Mouse (Mus musculus) lung, adult 18-20 months (tissue): ENCODE results near the gene Stk33.

Source experiments
- DNase-seq, 2 experiments: peaks; one replicate each; pipeline ENCODE4 v3.0.0; 2022; ENCODE audit warnings: mixed read lengths in 2 of 2

Stk33 gene

DNA sequence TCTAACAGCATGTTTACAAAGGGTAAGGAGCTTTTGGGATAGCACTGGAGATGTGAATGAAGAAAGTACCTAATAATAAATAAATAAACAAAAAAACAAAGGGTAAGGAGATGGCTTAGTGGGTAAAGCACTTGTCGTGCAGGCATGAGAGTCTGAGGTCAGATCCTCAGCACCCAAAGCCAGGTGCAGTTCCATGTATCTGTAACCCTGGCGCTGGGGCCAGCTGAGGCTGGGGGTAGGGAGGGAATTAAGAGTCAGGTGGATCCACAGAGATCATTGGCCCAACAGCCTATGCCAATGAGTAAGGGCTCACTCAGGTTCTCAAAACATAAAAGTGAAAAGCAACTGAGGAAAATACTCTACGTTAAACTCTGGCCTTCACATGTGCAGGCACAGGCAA, 91.6 kb downstream of the Stk33 start:
- no peak for DNase-seq

DNA sequence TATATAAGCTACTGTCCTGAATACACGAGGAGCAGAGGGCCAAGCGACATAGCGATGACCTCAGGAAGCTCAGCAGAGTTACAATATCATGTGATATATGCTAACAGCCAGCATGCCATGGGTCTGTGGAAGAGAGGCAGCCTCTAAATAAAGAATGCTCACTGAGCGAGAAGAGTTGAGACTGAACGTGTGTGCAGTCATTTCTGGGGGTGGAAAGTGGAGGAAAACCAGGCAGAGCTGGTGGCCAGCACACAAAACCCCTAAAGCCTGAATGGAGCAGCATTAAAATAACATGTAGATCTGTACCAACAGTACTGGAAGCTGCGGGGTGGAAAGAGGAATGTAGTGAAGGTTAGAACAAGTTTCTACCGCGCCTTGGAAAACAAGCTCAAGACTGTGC, 107.2 kb downstream of the Stk33 start:
- DNase-seq: no peak

- DNase-seq: no peak
Observed at GRCm38 (mm10) chr7:109328772-109329171, 110.1 kb downstream of the Stk33 start.

DNA sequence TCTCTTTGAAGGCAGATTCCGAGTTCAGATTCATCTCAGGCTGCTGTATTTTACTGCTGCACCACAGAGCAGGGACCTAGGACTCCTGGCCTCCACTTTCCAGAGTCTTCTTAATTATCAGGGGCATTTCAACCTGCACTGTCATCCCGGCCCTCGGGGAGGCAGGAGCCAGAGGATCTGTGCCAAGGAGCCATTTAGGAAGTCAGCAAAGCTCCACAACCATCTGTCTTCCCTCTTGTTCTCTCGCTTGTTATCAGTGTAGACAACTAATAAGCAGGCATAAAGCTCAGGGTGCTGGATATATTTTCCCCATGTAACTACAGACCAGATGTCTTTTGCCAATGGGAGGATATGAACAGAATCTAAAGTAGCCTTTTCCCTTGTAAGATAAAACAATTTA, 112.1 kb downstream of the Stk33 start:
- no peak for DNase-seq

GRCm38 (mm10) chr7:109325731-109326130, 113.2 kb downstream of the Stk33 start:
- no peak for DNase-seq

- no peak for DNase-seq
Observed at GRCm38 (mm10) chr7:109325169-109325568, 113.7 kb downstream of the Stk33 start.

- DNase-seq: no peak
Observed at GRCm38 (mm10) chr7:109309506-109309905, 129.4 kb downstream of the Stk33 start.

- no peak for DNase-seq
Observed at GRCm38 (mm10) chr7:109295807-109296206, 143.1 kb downstream of the Stk33 start.

DNA sequence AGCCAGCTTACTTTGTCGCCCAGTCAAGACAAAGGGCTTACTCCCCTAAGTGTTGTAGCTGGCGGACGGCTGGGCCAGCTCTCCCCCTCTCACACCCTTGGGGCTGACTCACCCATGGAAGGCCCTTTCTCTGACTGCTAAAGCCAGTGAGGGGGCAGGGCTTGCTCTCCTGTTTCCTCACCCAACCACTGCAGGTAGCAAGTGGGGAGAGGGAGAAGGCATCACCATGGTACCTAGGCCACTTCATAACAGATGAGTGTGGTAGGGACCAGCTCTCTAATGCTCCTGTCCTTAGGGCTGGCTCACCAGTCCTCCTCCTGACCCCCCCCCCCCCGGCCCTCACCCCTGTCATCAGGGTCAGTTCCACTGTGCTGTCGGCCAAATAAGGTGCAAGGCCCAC, 143.5 kb downstream of the Stk33 start:
- DNase-seq: no peak

- DNase-seq: no peak
Observed at GRCm38 (mm10) chr7:109290501-109290900, 148.4 kb downstream of the Stk33 start.

DNA sequence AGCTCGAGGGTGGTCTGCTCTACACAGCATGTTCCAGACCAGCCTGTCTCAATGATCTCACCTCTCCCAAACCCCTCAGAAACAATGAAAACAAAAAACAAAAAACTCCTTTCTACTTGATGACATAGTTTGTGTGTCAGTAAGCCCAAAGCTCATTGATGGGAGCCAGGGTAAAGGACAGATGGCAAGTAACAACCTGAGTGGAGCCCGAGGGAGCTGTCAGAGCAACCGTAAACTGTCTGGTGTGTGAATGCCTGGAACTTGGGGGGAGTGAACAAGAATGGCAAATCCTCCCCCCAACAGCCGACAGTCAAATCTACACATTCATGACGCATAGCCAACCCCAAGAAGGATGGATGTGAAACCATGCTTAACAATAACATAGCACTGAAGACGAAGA, 149.8 kb downstream of the Stk33 start:
- no peak for DNase-seq

DNA sequence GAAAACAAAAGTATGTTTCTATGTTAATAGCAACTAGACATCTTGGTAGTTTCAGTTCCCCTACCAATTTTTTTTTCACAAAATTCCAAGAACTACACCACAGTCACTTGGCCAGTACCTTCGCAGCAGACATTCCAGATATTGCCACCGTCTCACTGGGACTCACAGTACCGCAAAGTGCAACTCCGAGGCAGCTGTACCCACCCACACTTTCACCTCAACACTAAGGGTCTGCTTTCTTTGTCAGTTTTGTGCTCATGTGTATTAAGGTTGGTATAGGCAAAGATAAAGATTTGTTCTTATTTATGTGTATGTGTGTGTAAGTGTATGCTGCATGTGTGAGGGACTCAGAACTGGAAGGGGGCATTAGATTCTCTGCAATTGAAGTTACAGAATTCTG, 156.8 kb downstream of the Stk33 start:
- no peak for DNase-seq

- no peak for DNase-seq
Observed at GRCm38 (mm10) chr7:109276622-109277021, 162.3 kb downstream of the Stk33 start.

DNA sequence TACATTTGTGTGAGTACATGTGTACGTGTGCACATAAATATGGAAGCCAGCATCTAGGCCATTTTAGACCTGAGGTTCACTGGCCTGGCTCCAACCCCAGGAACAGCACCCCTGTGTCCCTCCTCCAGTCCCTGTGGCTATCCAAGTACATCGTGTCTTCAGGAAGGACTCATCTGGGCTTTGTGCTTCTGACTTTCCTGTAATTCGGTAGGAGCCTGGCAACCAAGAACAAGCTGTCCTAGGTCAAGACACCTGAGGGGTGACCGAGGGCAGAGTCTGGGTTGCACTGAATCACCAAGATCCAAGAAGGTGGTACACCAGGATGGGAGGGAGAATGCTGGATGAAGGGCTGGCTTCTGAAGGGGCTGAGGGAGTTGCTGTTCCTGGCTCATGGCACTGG, 163.0 kb downstream of the Stk33 start:
- no peak for DNase-seq

DNA sequence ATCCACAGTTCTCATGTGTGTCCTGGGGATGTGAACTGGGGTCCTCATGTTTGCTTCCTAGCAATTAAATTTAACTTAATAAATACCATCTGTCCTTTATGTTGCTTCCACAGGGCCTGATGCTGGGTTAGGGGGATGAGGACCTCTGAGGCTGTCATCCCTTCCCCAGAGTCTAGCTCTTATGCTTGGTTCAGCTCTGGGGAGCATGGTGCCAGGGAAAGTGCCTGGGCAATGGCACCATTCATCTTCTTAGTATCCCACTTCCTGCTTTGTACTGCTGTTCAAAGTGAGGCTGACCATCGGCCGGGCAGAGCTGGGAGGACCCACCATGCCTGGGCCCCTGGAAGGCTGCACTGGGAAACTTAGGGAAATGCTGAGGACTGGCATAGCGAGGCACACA, 163.7 kb downstream of the Stk33 start:
- DNase-seq: no peak

- no peak for DNase-seq
Observed at GRCm38 (mm10) chr7:109274289-109274688, 164.6 kb downstream of the Stk33 start.

GRCm38 (mm10) chr7:109269046-109269445, 169.8 kb downstream of the Stk33 start:
- DNase-seq: no peak

DNA sequence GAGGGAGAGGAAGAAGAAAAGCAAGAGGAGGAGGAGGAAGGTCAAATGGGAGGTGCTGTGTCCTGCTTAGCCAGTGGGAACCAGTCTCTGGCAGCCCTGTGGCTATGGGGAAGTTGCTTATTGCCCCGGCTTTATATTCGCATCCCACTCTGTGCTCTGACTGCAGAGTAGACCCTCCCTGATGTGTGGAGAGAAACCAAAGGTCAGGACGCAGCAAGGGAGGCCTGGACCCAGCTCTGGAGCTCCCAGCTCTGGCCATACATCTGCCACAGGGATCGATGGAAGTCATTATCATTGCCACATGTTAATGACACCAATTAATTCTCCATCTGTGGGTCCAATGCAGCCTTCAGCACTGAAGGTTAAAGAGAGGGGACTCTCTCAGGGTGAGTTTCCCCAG, 171.5 kb downstream of the Stk33 start:
- DNase-seq: no peak

DNA sequence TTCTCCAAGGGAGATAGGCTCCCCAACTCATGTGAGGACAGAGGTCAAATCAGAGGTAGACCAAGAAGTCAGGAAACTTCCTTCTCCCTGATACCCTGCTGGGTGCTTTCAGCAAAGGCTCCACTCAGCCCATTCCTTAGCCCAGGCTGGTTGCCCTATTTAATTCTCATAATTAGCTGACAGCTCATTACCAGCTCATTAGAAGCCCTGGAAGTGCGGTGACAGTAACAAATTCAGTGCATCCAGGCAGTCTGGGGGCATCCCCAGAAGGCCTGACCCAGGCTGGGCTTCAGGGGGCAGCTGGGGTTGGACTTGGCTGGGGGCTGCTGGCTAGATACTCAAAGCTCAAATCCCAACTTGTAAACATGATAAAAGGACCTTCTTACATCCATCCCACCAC, 172.7 kb downstream of the Stk33 start:
- no peak for DNase-seq

- no peak for DNase-seq
Observed at GRCm38 (mm10) chr7:109265606-109266005, 173.3 kb downstream of the Stk33 start.

- peak; percentile 13 to 24 for DNase-seq
Observed at GRCm38 (mm10) chr7:109255506-109256352, 183.2 kb downstream of the Stk33 start.

GRCm38 (mm10) chr7:109251418-109251817, 187.5 kb downstream of the Stk33 start:
- DNase-seq: no peak

DNA sequence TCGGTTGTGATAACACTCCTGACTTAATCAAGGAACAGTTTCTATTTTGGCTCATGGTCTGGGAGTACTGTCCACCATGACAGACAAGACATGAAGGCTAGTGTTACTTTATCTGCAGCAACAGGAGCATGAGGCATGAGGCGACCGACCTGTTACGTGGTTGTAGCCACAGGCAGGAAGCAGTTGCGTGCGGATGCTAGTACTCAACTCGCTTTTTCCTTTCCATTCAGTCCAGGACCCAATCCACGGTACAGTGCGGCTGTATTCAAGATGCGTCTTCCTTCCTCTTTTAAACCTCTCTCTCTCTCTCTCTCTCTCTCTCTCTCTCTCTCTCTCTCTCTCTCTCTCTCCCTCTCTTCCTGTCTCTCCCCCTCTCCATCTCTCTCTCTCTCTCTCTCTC, 194.1 kb downstream of the Stk33 start:
- no peak for DNase-seq

DNA sequence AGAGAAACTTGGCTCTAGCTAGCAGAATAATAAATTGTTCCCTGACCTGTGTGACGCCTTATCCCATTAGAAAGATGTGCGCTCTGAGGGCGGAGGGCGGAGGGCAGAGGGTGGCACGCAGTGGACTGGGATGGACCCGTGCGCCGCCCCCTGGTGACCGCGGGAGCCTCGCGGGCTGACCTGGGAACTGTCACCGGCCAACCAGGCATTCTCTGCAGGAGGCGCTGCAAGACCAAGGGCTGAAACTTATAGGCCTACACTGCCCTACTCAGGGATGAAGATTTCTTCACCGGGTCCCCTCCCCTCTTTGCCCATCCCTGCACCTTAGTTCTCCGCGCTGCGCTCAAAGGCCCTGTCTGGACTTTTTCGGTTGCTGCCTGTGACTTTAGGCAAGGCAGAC, 197.6 kb downstream of the Stk33 start:
- DNase-seq: no peak

DNA sequence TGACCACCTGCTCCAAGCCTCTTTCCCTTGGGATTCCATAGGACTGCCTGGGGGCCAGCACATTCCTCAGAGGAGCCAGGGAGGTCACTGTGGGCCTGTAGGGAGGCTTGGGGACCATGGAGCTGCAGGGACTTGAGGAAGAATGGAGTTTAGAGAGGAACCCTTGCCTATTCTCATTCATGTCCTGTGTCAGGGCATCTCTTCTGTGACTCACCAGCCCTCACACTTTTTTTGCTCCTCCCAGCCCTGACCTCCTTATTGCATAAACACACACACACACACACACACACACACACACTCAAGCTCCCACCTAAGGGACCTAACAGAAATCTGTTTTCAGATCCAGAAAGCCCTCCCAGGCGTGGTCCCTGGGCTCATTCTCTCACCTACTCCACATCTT, 199.5 kb downstream of the Stk33 start:
- DNase-seq: no peak
